Mouse (Mus musculus): ENCODE data around the gene Hapln3. TPM values are rescaled to one million over a fixed set of nuclear protein-coding genes. Genes with fewer than 3 reads are reported as not detected.

The Hapln3 gene
- polyA plus RNA-seq, 1 experiment from 2014 or later, result 2.4 TPM

DNA sequence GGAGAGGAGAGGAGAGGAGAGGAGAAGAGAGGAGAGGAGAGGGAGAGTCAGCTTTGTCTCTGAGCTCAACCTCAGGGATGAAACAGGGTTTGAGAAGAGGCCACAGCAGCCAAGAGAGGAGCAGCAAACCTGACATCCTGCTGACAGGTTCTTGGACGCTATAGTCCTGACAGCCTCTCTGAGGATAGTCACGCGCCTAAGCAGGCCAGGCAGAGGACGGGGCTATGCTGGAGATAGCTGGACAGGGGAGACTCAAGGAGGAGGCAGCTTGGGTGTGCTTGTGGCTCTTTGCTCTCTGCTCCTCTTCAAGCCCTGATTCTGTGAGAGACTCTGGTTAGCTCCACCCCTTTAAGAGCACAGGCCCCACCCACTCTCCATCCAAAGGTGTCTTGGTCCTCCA lies 62.6 kb downstream of the Hapln3 start:
- no peaks in the 10 kb centered on the region for H3K36me3 ChIP-seq
- H3K9me3 ChIP-seq (replicated peaks), result peaks cover 3% of the 10 kb centered on the region; the same call in 1 of the 2 replicates
- no peak overlapping the region for H3K4me3 ChIP-seq
- ATAC-seq (ENCODE audit: insufficient number of reproducible peaks, low FRiP score), result peak; percentile 42; the same call in 1 of the 2 replicates
- no peaks in the 10 kb centered on the region; the same call in 1 of the 2 replicates for H3K27me3 ChIP-seq (replicated peaks)
- 17% methylated on average over 4 of the region's 4 CpGs for WGBS
- H3K4me2 ChIP-seq, result no peak overlapping the region
- H3K4me1 ChIP-seq (replicated peaks), result peaks cover 10% of the 10 kb centered on the region
- H3K9ac ChIP-seq, result no peak overlapping the region
- no peak overlapping the region for H3K27ac ChIP-seq (ENCODE audit: poor library complexity, severe bottlenecking)

GRCm38 (mm10) chr7:79067466-79067865 lies 63.4 kb downstream of the Hapln3 start:
- no peaks in the 10 kb centered on the region for H3K36me3 ChIP-seq
- no peak overlapping the region for H3K27ac ChIP-seq (ENCODE audit: poor library complexity, severe bottlenecking)
- H3K9ac ChIP-seq, result no peak overlapping the region
- peaks cover 10% of the 10 kb centered on the region for H3K4me1 ChIP-seq (replicated peaks)
- ATAC-seq (ENCODE audit: insufficient number of reproducible peaks, low FRiP score), result no peak
- WGBS, result 62% methylated on average over 7 of the region's 7 CpGs
- no peak overlapping the region for H3K4me3 ChIP-seq
- H3K4me2 ChIP-seq, result no peak overlapping the region
- H3K27me3 ChIP-seq (replicated peaks), result peaks cover 3% of the 10 kb centered on the region; the same call in 1 of the 2 replicates
- peaks cover 8% of the 10 kb centered on the region; the same call in 1 of the 2 replicates for H3K9me3 ChIP-seq (replicated peaks)

Other genes with a start within 250 kb of the Hapln3 start
- 34.2 and 36.3 TPM in 2 replicates for gene Aen, start 235.2 kb downstream of the Hapln3 start, polyA plus RNA-seq (2016; fragmentation: Nextera tagmentation; extraction: Ambion mirVana)
- 0.63 and 0.72 TPM in 2 replicates for gene Isg20, start 217.6 kb downstream of the Hapln3 start, polyA plus RNA-seq (2016; fragmentation: Nextera tagmentation; extraction: Ambion mirVana)
- gene Acan, start 77.5 kb downstream of the Hapln3 start, polyA plus RNA-seq (2016; fragmentation: Nextera tagmentation; extraction: Ambion mirVana), result 0.60 and 0.94 TPM in 2 replicates
- 263 and 264 TPM in 2 replicates for gene Mfge8, start 18.0 kb upstream of the Hapln3 start, polyA plus RNA-seq (2016; fragmentation: Nextera tagmentation; extraction: Ambion mirVana)
- gene Abhd2, start 142.2 kb upstream of the Hapln3 start, polyA plus RNA-seq (2016; fragmentation: Nextera tagmentation; extraction: Ambion mirVana), result 5.6 and 5.8 TPM in 2 replicates